Mouse (Mus musculus) intestine, postnatal 0 days (tissue): ENCODE measurements around the gene Wasl. TPM values are rescaled to one million over a fixed set of nuclear protein-coding genes. Genes with fewer than 3 reads are reported as not detected.

Experiments
- ATAC-seq: fragments of 200-750 bp; cut with Nextera tagmentation; 2 replicates; pipeline ENCODE4 v1.8.0; 2017; ENCODE audit warnings: mild to moderate bottlenecking, moderate TSS enrichment, moderate library complexity
- H3K27ac ChIP-seq: fragments of 300-500 bp; sonication (generic); 2 replicates; pipeline ENCODE4 v1.5.1; 2014; ENCODE audit warnings: mild to moderate bottlenecking, low read depth, low read length, moderate library complexity
- H3K27me3 ChIP-seq: fragments of 300-500 bp; sonication (generic); replicated peaks from 2 replicates; pipeline ENCODE4 v1.6.1; 2014; ENCODE audit warnings: low read length, mixed read lengths; ENCODE audit not compliant: control insufficient read depth, insufficient read depth
- H3K36me3 ChIP-seq: fragments of 300-500 bp; sonication (generic); 2 replicates; pipeline ENCODE4 v1.6.1; 2014; ENCODE audit warnings: mild to moderate bottlenecking, moderate library complexity; ENCODE audit not compliant: control insufficient read depth, insufficient read depth
- H3K4me1 ChIP-seq: fragments of 300-500 bp; sonication (generic); replicated peaks from 2 replicates; pipeline ENCODE4 v1.6.1; 2014; ENCODE audit warnings: antibody characterized with exemption, low read length, mixed read lengths; ENCODE audit not compliant: control insufficient read depth, insufficient read depth
- H3K4me2 ChIP-seq: fragments of 300-500 bp; sonication (generic); replicated peaks from 2 replicates; pipeline ENCODE4 v1.6.1; 2014; ENCODE audit warnings: low read depth, mild to moderate bottlenecking, moderate library complexity
- H3K4me3 ChIP-seq: fragments of 300-500 bp; sonication (generic); 2 replicates; pipeline ENCODE4 v1.5.1; 2014; ENCODE audit warnings: low read depth, low read length
- H3K9ac ChIP-seq: fragments of 300-500 bp; sonication (generic); 2 replicates; pipeline ENCODE4 v1.6.1; 2014; ENCODE audit warnings: mild to moderate bottlenecking, low read depth, low read length
- H3K9me3 ChIP-seq: fragments of 300-500 bp; sonication (generic); 2 replicates; pipeline ENCODE4 v1.6.1; 2016; ENCODE audit warnings: mixed run types; ENCODE audit not compliant: control insufficient read depth
- CTCF ChIP-seq: sonication (generic); IDR thresholded peaks from 2 replicates; pipeline ENCODE4 v1.5.1; 2016; ENCODE audit warnings: low read depth, mild to moderate bottlenecking, control low read depth, antibody characterized with exemption, moderate library complexity
- WGBS: fragments of 180-500 bp; shearing (Covaris S2); extraction: QIAGEN DNeasy Blood & Tissue Kit; methylation state at CpG from one replicate; pipeline ENCODE4 v1.1.7; 2014; 5-methylcytosine and 5-hydroxymethylcytosine counted together
- polyA plus RNA-seq: library from polyadenylated mRNA; unstranded; fragments of >200 nt; fragmentation: Nextera tagmentation; extraction: Ambion mirVana; gene quantifications from 2 replicates; pipeline ENCODE4 v1.2.1, GENCODE M21; 2015

Gene Wasl
- polyA plus RNA-seq, 1 experiment from 2014 or later = 103 TPM

- Histone ChIP-seq H3K9me3 (no peaks in the 10 kb centered on the region), H3K36me3 (no peaks in the 10 kb centered on the region), H3K4me1 (no peaks in the 10 kb centered on the region), H3K9ac (no peak overlapping the region), H3K27ac (no peak overlapping the region), H3K27me3 (no peaks in the 10 kb centered on the region), H3K4me2 (no peak overlapping the region), H3K4me3 (no peak overlapping the region)
- WGBS = 79% methylated on average over 5 of the region's 5 CpGs
- TF ChIP-seq CTCF = no peak
- no peak for ATAC-seq
These were observed 61.8 kb downstream of the Wasl start for GRCm38 (mm10) chr6:24602993-24603392.

GRCm38 (mm10) chr6:24602351-24602750 is 62.5 kb downstream of the Wasl start:
- Histone ChIP-seq H3K4me2 (no peak overlapping the region), H3K27me3 (no peaks in the 10 kb centered on the region), H3K36me3 (no peaks in the 10 kb centered on the region), H3K4me1 (no peaks in the 10 kb centered on the region), H3K4me3 (no peak overlapping the region), H3K9me3 (no peaks in the 10 kb centered on the region), H3K9ac (no peak overlapping the region), H3K27ac (no peak overlapping the region)
- ATAC-seq = no peak
- TF ChIP-seq CTCF = no peak
- WGBS = 74% methylated on average over 3 of the region's 3 CpGs

GRCm38 (mm10) chr6:24601668-24602067 is 63.1 kb downstream of the Wasl start:
- Histone ChIP-seq H3K27ac (no peak overlapping the region), H3K4me1 (no peaks in the 10 kb centered on the region), H3K4me3 (no peak overlapping the region), H3K27me3 (no peaks in the 10 kb centered on the region), H3K9me3 (no peaks in the 10 kb centered on the region), H3K9ac (no peak overlapping the region), H3K4me2 (no peak overlapping the region), H3K36me3 (no peaks in the 10 kb centered on the region)
- ATAC-seq = no peak
- 27% methylated on average over 1 of the region's 1 CpGs for WGBS
- no peak for TF ChIP-seq CTCF

- Histone ChIP-seq H3K9ac (no peak overlapping the region), H3K27ac (no peak overlapping the region), H3K36me3 (no peaks in the 10 kb centered on the region), H3K9me3 (no peaks in the 10 kb centered on the region), H3K4me3 (no peak overlapping the region), H3K4me1 (no peaks in the 10 kb centered on the region), H3K4me2 (no peak overlapping the region), H3K27me3 (no peaks in the 10 kb centered on the region)
- WGBS = 74% methylated on average over 4 of the region's 4 CpGs
- no peak for ATAC-seq
- TF ChIP-seq CTCF = no peak
These were observed 64.1 kb downstream of the Wasl start for GRCm38 (mm10) chr6:24600726-24601125.

- H3K27me3 ChIP-seq = no peaks in the 10 kb centered on the region
- no peak overlapping the region for H3K9ac ChIP-seq
- WGBS = 84% methylated on average over 6 of the region's 6 CpGs
- H3K27ac ChIP-seq = no peak overlapping the region
- H3K36me3 ChIP-seq = no peaks in the 10 kb centered on the region
- no peak for ATAC-seq
- no peaks in the 10 kb centered on the region for H3K4me1 ChIP-seq
- no peak for TF ChIP-seq CTCF
- no peak overlapping the region for H3K4me2 ChIP-seq
- H3K9me3 ChIP-seq = no peaks in the 10 kb centered on the region
- H3K4me3 ChIP-seq = no peak overlapping the region
These were observed 64.7 kb downstream of the Wasl start for GRCm38 (mm10) chr6:24600134-24600533.

GRCm38 (mm10) chr6:24599639-24600038 is 65.2 kb downstream of the Wasl start:
- Histone ChIP-seq H3K4me2 (no peak overlapping the region), H3K27ac (no peak overlapping the region), H3K4me1 (no peaks in the 10 kb centered on the region), H3K9me3 (no peaks in the 10 kb centered on the region), H3K9ac (no peak overlapping the region), H3K4me3 (no peak overlapping the region), H3K27me3 (no peaks in the 10 kb centered on the region), H3K36me3 (no peaks in the 10 kb centered on the region)
- WGBS = 82% methylated on average over 5 of the region's 5 CpGs
- no peak for TF ChIP-seq CTCF
- ATAC-seq = no peak

- H3K27ac ChIP-seq = no peak overlapping the region
- no peak overlapping the region for H3K4me3 ChIP-seq
- H3K9ac ChIP-seq = no peak overlapping the region
- H3K4me2 ChIP-seq = no peak overlapping the region
- no peaks in the 10 kb centered on the region for H3K36me3 ChIP-seq
- WGBS = 91% methylated on average over 6 of the region's 6 CpGs
- no peaks in the 10 kb centered on the region for H3K4me1 ChIP-seq
- H3K27me3 ChIP-seq = no peaks in the 10 kb centered on the region
- no peaks in the 10 kb centered on the region for H3K9me3 ChIP-seq
- ATAC-seq = no peak
- TF ChIP-seq CTCF = no peak
These were observed 65.6 kb downstream of the Wasl start for GRCm38 (mm10) chr6:24599179-24599578.
